Mouse (Mus musculus): ENCODE results near the gene Gm9857.

- TF ChIP-seq POU5F1 (IDR thresholded peaks at IDR 0.05; ENCODE audit: borderline replicate concordance, low read length) (no peak), CTCF (conservative IDR thresholded peaks at IDR 0.05; ENCODE audit: low read length) (no peak)
Measured at GRCm38 (mm10) chr3:108920442-108921070, 19.7 kb downstream of the Gm9857 start.
